Mouse (Mus musculus): Measurements from ENCODE around the gene Tmem104.

GRCm38 (mm10) chr11:115178766-115179165 is 8.5 kb upstream of the Tmem104 start:
- TF ChIP-seq POLR2A (IDR thresholded peaks at IDR 0.05; ENCODE audit: low read depth, low read length) (no peak), CTCF (IDR thresholded peaks at IDR 0.05; ENCODE audit: extremely low read depth, insufficient read length, insufficient replicate concordance, low read depth, low read length) (no peak)
